Mouse (Mus musculus): Measurements from ENCODE around the gene D7Ertd443e.

Gene D7Ertd443e

GRCm38 (mm10) chr7:134385561-134385960, at the start of gene D7Ertd443e:
D7Ertd443e (minus strand) TSS chr7:134385661.
- DNase-seq = no peak

DNA sequence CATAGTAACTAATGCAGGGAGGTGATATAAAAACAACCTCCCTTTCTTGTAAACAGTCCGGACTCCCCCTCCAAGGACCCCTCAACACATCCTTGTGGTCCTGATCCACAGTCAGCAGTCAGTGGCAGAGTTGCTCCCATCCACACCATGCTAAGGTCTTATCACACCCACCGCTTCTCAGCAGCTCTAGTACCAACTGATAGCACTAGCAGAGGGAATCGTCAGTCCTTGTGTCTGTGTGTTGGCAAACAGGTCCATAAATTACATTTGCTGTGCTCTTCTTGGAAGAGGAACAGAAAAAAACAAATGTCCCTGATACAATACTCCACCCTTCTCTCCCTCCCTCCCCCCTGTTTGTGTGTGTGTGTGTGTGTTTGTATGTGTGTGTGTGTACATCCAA, 46.2 kb upstream of the D7Ertd443e start:
- DNase-seq = no peak

DNA sequence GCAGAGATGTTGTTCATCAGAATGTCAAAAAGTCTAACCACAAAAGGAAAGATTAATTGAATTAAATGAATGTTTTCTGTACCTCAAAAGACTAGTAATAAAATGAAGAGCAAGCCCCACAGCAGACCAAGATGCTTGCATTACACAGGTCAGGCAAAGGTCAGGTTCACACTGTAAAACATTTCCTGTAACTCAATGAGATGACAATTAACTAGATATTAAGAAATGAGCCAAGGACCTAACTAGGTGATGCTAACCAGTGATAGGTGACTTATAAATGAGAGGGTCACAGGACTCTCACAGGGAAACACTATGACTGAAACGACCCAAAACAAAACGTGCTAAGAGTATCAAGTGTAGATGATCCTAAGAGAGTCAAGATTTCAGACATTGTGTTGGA, 43.2 kb upstream of the D7Ertd443e start:
- DNase-seq = no peak

- DNase-seq = no peak
Measured at GRCm38 (mm10) chr7:134415014-134415413, 29.6 kb upstream of the D7Ertd443e start.

- DNase-seq = peak; percentile 36
Measured at GRCm38 (mm10) chr7:134414005-134414690, 28.7 kb upstream of the D7Ertd443e start.

GRCm38 (mm10) chr7:134408641-134409040, 23.2 kb upstream of the D7Ertd443e start:
- DNase-seq = peak; percentile 49

- no peak for DNase-seq
Measured at GRCm38 (mm10) chr7:134400746-134401145, 15.3 kb upstream of the D7Ertd443e start.

DNA sequence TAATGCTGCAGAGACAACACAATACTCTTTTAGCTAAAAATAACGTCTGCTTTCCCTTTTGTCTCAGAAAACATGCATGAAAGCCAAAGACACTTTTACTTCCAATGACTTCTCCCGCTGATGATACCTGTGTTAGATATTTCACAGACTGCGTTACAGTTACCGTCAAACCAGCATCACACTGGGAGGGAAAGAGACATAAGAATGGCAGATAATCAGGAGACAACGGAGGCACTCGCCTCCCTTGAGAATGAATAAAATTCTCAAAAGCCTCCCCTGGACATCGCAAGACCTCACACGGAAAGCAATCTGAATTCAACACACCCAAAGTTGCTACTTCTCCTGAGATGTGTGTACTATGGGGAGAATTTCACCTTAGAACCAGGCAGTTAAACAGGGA, 11.3 kb upstream of the D7Ertd443e start:
- DNase-seq = no peak

GRCm38 (mm10) chr7:134382791-134383190, 2.7 kb downstream of the D7Ertd443e start:
- no peak for DNase-seq

DNA sequence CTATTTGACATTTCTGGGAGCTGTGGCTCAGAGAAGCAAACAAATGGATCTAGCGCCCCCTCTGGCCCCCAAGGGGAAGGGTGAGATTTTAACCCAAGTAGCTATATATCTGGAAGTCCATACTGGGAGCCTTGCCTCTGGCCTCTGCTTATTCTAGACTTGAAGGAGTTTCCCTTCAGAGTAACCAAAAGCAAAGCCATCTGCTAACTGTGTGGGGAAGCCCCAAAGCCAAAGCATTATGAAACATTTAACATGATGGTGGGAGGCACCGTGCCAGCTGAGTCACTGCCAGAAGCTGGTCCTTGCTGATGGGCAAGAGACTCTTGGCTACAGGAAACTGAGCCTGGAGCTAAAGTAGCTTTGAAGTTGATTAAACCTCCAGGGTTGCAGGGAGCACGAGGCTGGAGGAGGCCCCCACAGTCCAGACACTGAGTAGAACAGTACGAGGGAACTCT, 4.0 kb downstream of the D7Ertd443e start:
- peak; percentile 70 for DNase-seq

DNA sequence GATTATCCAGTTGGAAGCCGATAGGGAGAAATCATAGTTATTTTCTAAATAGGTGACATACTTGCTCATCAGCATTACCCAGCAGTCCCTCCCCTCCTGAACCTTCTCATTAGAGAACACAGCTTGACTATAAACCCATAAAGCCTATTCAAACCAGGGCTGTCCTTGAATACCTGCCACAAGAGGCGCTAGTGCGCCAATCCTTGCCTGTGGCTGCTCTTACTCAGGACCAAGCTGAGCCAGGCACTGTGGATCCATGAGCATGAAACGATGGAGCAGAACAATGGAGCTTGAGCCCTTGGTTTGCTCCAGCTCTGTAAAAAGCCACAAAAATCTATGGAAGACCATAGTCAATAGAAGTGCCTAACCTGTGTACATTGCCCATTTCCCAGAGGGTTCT, 7.2 kb downstream of the D7Ertd443e start:
- peak; percentile 59 for DNase-seq

DNA sequence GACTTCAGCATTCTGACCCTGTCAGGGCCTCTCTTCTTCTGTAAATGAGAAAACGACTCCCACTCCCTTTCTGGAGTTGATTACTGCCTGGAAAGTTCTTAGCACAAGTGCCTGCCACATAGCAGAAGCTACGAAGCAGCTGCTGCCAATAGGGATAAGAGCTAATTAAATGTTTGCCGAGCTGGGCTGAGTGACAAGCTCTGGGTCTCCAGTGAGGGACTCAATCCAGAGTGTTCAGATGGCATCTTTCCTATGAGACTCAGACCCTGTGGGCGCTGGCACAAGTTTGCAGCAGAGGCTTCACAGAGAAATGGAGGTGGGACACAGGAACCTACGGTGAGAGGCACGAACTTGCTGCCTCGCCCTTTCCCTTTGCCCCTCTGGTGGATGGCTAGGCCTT, 8.7 kb downstream of the D7Ertd443e start:
- no peak for DNase-seq

DNA sequence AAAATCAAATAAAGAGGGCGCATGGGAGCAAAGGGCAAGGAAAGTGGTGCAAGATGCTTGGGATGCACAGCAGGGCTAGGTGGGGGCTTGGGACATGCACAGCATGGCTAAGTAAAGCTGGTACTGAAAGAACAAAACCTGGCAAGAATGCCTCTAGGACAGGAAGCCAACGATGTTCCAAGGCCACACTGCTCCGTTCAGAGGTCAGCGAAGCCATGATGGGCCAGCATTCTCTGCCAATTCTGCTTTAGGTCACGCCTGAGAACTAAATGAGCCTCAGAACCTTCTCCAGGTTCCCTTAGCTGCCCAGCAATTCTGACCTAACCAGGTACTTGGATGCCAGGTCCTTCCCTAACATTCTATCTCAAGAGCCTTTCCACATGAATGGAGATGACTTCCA, 13.2 kb downstream of the D7Ertd443e start:
- DNase-seq = peak; percentile 16

DNA sequence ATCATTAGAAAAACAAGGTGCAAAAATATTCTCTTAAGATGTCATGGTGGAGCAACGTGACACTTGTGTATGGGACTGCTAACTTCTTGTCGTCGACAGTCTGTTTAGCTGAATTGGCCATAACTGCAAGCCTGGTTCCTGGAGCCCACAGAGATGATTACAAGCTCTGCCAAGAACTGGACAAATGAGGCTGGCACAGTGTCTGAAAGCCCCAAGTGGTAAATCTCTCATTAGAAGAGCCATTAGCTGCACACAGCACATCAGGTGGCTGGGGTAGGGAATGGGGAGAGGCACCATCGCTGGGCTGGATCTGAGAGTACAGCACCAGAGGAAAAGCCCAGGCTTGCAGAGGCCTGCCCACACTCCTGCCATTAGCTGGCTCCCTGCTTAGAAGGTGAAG, 16.2 kb downstream of the D7Ertd443e start:
- DNase-seq = no peak

- no peak for DNase-seq
Measured at GRCm38 (mm10) chr7:134362257-134362870, 23.1 kb downstream of the D7Ertd443e start.

DNA sequence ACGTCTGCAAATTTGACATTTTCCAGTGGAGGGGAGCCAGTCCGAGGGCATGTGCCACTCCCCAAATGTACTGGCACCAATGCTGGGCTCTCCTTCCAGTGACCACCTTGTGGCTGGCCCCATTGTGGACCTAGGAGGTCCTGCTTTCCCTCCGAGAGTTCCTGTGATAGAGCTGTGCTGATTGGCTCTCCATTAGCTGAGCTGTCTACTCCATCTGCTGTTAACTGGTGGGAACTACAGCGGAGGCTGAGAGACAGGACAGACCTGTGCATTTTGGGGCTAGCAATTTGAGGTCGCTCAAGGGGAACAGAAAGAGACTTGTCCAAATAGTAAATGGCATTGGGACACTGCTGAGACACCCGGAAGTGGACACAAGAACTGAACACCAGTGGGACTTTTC, 36.6 kb downstream of the D7Ertd443e start:
- DNase-seq = peak; percentile 57

DNA sequence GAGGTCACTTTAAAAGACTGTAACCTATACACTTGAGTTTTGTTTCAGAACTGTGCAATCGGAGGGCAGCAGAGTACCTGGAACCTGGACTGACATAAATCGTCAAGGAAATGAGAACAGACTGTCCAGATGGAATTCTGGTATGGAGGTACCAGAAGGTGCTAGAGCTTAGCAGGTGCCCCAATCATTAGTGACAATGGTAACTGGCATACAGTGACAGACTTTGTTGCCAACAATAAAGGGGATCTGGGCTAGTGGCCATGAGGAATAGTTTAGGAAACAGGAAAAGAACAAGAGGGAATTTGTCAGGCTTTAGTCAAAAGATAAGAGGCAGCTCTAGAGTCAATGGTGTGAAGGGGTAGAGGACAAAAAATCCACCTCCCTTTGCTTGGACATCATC, 43.3 kb downstream of the D7Ertd443e start:
- DNase-seq = no peak

DNA sequence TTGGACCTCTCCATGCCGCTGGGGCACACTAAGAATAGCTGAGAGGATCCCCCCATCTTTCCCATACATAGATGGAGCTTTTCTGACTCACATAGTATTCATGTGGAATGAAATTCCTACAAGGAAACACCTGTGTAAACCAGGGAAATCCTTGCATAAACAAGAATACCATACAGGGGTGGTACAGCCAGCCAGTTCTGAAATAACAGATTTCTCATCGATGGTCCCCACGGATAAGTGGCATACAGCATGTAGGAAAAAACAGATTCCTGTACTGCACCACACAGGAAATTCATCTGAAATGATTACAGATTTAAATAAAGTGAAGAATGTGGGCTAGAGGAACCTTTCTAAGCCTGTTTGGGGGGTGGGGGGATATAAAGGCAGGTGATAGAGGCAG, 49.5 kb downstream of the D7Ertd443e start:
- no peak for DNase-seq

DNA sequence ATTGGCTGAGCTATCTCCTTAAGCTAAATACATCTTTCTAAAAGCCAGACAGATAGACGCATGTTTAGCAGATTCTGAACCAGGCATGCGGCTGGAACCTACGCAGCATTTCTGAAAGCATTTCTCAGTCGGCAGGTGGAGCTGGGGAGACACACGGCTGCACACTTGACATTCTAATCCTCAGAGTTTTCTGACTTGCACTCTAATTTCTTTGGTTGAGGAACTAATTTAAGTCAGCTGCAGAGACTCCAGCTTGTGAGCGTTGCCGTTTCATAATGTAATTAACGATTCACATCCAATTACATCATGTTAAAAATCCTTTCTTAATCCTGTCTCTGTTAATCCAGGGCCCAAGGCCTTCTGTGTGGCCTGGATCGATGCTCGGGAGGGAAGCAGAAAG, 64.5 kb downstream of the D7Ertd443e start:
- DNase-seq = no peak

DNA sequence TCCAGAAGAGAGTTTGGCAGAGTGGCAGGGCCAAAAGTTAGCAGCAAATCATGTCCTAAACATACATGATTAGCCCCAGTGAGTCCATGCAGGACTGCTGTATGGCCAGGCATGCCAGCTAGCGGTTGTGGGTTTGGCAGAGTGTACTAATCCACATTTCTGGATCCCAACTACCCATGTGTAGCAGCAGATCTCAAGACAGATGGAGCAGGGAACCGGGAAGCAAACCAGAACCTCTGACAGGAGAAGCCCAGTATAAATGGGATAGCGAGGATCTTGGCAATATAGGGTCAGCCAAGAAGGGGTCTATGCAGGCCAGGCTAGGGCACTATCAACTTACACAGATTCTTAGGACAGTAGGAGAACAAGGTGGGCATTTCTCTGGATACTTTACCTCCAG, 83.4 kb downstream of the D7Ertd443e start:
- no peak for DNase-seq

GRCm38 (mm10) chr7:134301285-134301684, 84.2 kb downstream of the D7Ertd443e start:
- no peak for DNase-seq

DNA sequence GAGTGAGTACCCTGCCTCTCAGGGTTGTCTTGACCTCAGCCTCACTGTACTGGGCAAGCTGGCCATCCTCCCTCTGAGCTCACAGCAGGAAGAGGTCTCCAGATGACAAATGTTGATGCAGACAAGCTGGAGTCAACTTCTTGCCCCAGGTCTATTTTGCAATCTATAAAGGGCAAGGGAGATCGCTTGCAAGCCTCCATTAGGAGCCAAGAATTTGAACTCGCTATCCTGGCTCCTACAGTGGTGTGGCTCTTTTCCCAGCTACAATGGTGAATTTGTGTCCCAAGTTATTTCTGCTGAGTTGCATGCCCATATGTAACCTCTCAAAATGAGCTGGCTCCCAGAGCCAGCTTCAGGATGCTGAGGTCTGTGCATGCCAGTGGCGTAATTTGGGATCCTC, 92.7 kb downstream of the D7Ertd443e start:
- DNase-seq = no peak

GRCm38 (mm10) chr7:134289611-134290301, 95.7 kb downstream of the D7Ertd443e start:
- no peak for DNase-seq

DNA sequence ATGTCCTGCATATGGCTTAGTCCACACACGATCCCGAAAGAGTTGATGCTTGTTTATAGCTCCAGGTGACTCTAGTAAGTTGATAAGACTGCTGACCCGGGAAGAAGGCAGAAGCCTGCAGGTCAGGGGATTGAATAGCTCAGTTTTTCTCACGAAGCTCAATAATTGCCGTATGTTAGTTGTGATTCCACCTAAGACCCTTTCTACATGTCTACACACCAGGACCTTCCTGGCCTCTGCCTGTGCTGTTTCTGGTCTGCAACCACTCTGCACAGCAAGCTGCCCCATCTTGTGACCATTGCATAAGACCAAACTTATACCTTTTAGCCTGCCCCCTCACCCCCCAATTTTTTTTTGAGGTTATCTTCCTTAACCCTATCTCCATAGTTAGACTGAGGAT, 96.3 kb downstream of the D7Ertd443e start:
- no peak for DNase-seq
